Mouse (Mus musculus) forebrain, embryonic 10.5 days (tissue): Measurements from ENCODE around the gene Tmem63a. TPM values are rescaled to one million over a fixed set of nuclear protein-coding genes. Genes with fewer than 3 reads are reported as not detected.
"Not testable (repeated sequence)": the region's sequence is repeated elsewhere in the genome, so short reads cannot be mapped to it uniquely, and the experiment has no call there.

Experiments used
- DNase-seq: peaks from one replicate; pipeline ENCODE4 v3.0.0-alpha.2; 2017; ENCODE audit warnings: low spot score; ENCODE audit errors: extremely low spot score
- H3K27ac ChIP-seq: fragments of 300-500 bp; sonication (generic); 2 replicates; pipeline ENCODE4 v1.5.1; 2016; ENCODE audit warnings: mild to moderate bottlenecking
- H3K27me3 ChIP-seq: fragments of 300-500 bp; sonication (generic); 2 replicates; pipeline ENCODE4 v1.6.1; 2016; ENCODE audit warnings: mild to moderate bottlenecking; ENCODE audit not compliant: poor library complexity, severe bottlenecking
- H3K36me3 ChIP-seq: fragments of 300-500 bp; sonication (generic); replicated peaks from 2 replicates; pipeline ENCODE4 v1.6.1; 2016; ENCODE audit warnings: mild to moderate bottlenecking, moderate library complexity
- H3K4me1 ChIP-seq: fragments of 300-500 bp; sonication (generic); 2 replicates; pipeline ENCODE4 v1.6.1; 2016
- H3K4me3 ChIP-seq: fragments of 300-500 bp; sonication (generic); 2 replicates; pipeline ENCODE4 v1.5.1; 2016; ENCODE audit warnings: mild to moderate bottlenecking, moderate library complexity
- H3K9me3 ChIP-seq: fragments of 300-500 bp; sonication (generic); 2 replicates; pipeline ENCODE4 v1.6.1; 2016; ENCODE audit warnings: mild to moderate bottlenecking, moderate library complexity
- WGBS: fragments of 180-500 bp; shearing (Covaris S2); methylation state at CpG from one replicate; pipeline ENCODE4 v1.1.7; 2016; 5-methylcytosine and 5-hydroxymethylcytosine counted together
- polyA plus RNA-seq: library from polyadenylated mRNA; unstranded; fragments of >200 nt; fragmentation: Nextera tagmentation; extraction: Ambion mirVana; gene quantifications from 2 replicates; pipeline ENCODE4 v1.2.1, GENCODE M21; 2016

Gene Tmem63a
- 2.1 and 2.2 TPM in 2 replicates for polyA plus RNA-seq

GRCm38 (mm10) chr1:180942166-180943031 is at the start of gene Tmem63a:
Gene Tmem63a, plus strand, starts transcription at chr1:180942344.
- Histone ChIP-seq H3K27me3 (peaks cover 73% of the 10 kb centered on the region), H3K9me3 (no peaks in the 10 kb centered on the region), H3K36me3 (no peaks in the 10 kb centered on the region), H3K4me3 (peak within 1 kb of the TSS; percentile 82), H3K27ac (peak within 1 kb of the TSS; percentile 79), H3K4me1 (peaks cover 42% of the 10 kb centered on the region)
- peak; percentile 70 for DNase-seq
- WGBS, result under 1% methylated on average over 73 of the region's 73 CpGs

DNA sequence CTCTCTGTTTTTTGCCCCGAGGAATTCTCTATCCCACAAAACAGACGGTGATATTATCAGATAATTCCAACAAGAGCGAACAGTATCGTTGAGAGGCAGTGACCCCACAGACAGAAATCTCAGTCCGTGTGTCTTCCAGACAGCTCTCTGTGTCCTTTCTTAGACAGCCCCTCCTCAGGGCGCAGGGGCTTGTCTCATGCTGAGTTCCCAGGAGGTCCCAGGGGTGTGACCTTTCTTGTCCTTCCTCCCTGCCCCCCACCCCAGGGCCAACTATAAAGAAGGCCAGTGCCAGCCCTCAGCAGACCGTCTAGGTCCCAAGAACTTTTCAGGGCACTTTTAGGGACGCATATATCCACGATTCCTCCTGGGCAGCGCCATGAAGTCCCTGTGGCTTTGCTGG is 49.3 kb upstream of the Tmem63a start, which contains the start of gene Lefty2:
Gene Lefty2, plus strand, starts transcription at position 301 of the 400 bp plus-strand sequence.
- Histone ChIP-seq H3K27ac (no peak within 1 kb of the TSS), H3K4me3 (no peak within 1 kb of the TSS), H3K36me3 (no peaks in the 10 kb centered on the region), H3K9me3 (no peaks in the 10 kb centered on the region), H3K27me3 (peaks cover 68% of the 10 kb centered on the region), H3K4me1 (peaks cover 27% of the 10 kb centered on the region)
- DNase-seq, result no peak
- 62% methylated on average over 10 of the region's 10 CpGs for WGBS

- not testable (repeated sequence) for H3K9me3 ChIP-seq, DNase-seq, H3K36me3 ChIP-seq, H3K27ac ChIP-seq
- peaks cover 52% of the 10 kb centered on the region for H3K27me3 ChIP-seq
- peaks cover 13% of the 10 kb centered on the region for H3K4me1 ChIP-seq
- 5% methylated on average over 51 of the region's 51 CpGs for WGBS
- H3K4me3 ChIP-seq, result peak overlapping the region; percentile 36
Measured at GRCm38 (mm10) chr1:180894088-180894987, 47.8 kb upstream of the Tmem63a start.

- WGBS, result under 1% methylated on average over 4 of the region's 4 CpGs
- Histone ChIP-seq H3K9me3 (no peaks in the 10 kb centered on the region), H3K27me3 (0 out of 2 replicates have a peak, but pooled peaks cover 3% of the 10 kb centered on the region), H3K36me3 (peaks cover 7% of the 10 kb centered on the region), H3K27ac (no peak overlapping the region), H3K4me3 (no peak overlapping the region), H3K4me1 (peaks cover 22% of the 10 kb centered on the region)
- no peak for DNase-seq
Measured at GRCm38 (mm10) chr1:180901107-180901506, 41.0 kb upstream of the Tmem63a start.

DNA sequence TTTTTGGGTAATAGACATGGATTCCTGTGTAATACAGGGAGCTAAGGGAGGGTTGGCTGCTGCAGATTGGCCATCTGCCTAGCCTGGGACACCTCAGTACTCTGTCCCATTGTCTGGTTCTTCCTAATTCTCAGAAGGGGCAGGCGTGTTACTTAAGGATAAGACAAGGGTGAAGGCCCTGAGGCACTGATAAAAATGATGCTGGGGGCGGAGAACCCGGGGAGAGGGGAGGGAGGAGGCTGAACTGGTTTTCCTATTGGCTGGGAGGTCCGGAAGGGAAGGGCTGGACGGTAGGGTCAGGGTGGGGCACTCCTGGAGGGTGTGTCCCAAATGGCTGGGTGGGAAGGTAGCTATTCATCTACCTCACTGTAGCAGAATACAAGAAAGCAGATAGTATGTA is 39.2 kb upstream of the Tmem63a start:
- WGBS, result 34% methylated on average over 5 of the region's 5 CpGs
- no peak overlapping the region for H3K4me3 ChIP-seq
- no peak overlapping the region for H3K27ac ChIP-seq
- H3K9me3 ChIP-seq, result no peaks in the 10 kb centered on the region
- H3K27me3 ChIP-seq, result 0 out of 2 replicates have a peak, but pooled peaks cover 3% of the 10 kb centered on the region
- peaks cover 25% of the 10 kb centered on the region for H3K36me3 ChIP-seq
- no peak for DNase-seq
- peaks cover 29% of the 10 kb centered on the region for H3K4me1 ChIP-seq

GRCm38 (mm10) chr1:180903666-180904038 is 38.5 kb upstream of the Tmem63a start:
- peak overlapping the region; percentile 97 for H3K27ac ChIP-seq
- H3K4me1 ChIP-seq, result peaks cover 29% of the 10 kb centered on the region
- peaks cover 32% of the 10 kb centered on the region for H3K36me3 ChIP-seq
- 49% methylated on average over 10 of the region's 10 CpGs for WGBS
- no peaks in the 10 kb centered on the region for H3K9me3 ChIP-seq
- peak overlapping the region; percentile 96 for H3K4me3 ChIP-seq
- DNase-seq, result peak; percentile 36
- H3K27me3 ChIP-seq, result 0 out of 2 replicates have a peak, but pooled peaks cover 3% of the 10 kb centered on the region

DNA sequence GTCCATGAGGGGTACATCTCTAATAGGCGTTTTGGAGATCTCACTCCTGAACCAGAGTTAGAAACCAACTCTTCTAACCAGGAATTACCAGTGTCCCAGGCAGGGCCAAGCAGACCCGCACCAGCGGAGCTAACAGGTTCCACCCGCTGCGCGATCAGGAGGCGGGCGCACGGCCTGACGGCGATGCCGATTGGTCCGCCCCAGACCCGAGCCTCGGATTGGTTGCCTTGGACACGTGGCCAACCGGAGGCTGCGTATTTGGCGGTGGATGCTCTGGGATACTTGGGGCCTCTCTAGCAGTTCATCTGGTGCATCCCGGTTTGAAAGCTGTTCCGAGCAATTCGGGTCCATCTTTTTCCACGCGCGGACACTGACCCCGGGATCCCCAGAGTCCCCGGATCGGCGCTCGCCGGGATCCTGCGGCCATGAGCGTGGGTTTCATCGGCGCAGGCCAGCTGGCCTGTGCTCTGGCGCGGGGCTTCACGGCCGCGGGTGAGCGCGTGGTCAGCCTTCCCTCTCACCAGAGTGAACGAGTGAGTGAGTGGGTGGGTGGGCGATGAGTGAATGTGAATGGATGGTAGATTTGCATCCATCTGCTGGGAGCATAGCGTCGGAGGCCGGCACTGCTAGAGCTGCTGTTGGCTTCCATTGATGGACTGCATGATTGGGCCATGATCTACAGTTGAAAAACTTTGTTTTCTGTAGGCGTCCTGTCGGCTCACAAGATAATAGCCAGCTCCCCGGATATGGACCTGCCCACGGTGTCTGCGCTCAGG is 37.9 kb upstream of the Tmem63a start, which contains the start of gene Pycr2:
Gene Pycr2, plus strand, starts transcription at position 255 of the 776 bp plus-strand sequence.
- under 1% methylated on average over 52 of the region's 52 CpGs for WGBS
- H3K4me3 ChIP-seq, result peak within 1 kb of the TSS; percentile 96
- H3K9me3 ChIP-seq, result no peaks in the 10 kb centered on the region
- peak within 1 kb of the TSS; percentile 97 for H3K27ac ChIP-seq
- H3K4me1 ChIP-seq, result peaks cover 29% of the 10 kb centered on the region
- H3K27me3 ChIP-seq, result 0 out of 2 replicates have a peak, but pooled peaks cover 3% of the 10 kb centered on the region
- DNase-seq, result peak; percentile 95
- H3K36me3 ChIP-seq, result peaks cover 38% of the 10 kb centered on the region

DNA sequence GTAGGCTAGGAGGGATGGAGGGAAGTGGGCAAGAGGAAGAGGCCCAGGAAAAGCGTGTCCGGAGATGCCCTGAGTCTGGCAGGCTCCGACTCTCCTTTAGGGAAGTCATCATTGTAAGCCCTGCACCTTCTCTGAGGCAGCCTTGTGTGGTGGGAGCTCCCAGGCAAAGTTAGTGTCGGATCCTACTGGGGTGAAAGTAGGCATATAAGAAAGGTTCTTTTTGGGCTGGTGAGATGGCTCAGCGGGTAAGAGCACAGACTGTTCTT is 37.4 kb upstream of the Tmem63a start:
- DNase-seq, result no peak
- WGBS, result 8% methylated on average over 5 of the region's 5 CpGs
- Histone ChIP-seq H3K36me3 (peaks cover 43% of the 10 kb centered on the region), H3K27me3 (0 out of 2 replicates have a peak, but pooled peaks cover 3% of the 10 kb centered on the region), H3K27ac (peak overlapping the region; percentile 97), H3K9me3 (no peaks in the 10 kb centered on the region), H3K4me3 (peak overlapping the region; percentile 96), H3K4me1 (peaks cover 29% of the 10 kb centered on the region)

- Histone ChIP-seq H3K9me3 (no peaks in the 10 kb centered on the region), H3K36me3 (peaks cover 44% of the 10 kb centered on the region), H3K4me3 (peak overlapping the region; percentile 96), H3K27me3 (0 out of 2 replicates have a peak, but pooled peaks cover 3% of the 10 kb centered on the region), H3K4me1 (peaks cover 29% of the 10 kb centered on the region), H3K27ac (peak overlapping the region; percentile 97; the same call in 1 of the 2 replicates)
- WGBS, result 71% methylated on average over 6 of the region's 6 CpGs
- no peak for DNase-seq
Measured at GRCm38 (mm10) chr1:180905307-180905706, 36.8 kb upstream of the Tmem63a start.

GRCm38 (mm10) chr1:180905876-180906275 is 36.3 kb upstream of the Tmem63a start:
- no peaks in the 10 kb centered on the region for H3K9me3 ChIP-seq
- 92% methylated on average over 17 of the region's 17 CpGs for WGBS
- H3K27ac ChIP-seq, result 0 out of 2 replicates have a peak overlapping the region, but pooled peaks have one; percentile 5
- DNase-seq, result no peak
- H3K27me3 ChIP-seq, result 0 out of 2 replicates have a peak, but pooled peaks cover 3% of the 10 kb centered on the region
- peak overlapping the region; percentile 96 for H3K4me3 ChIP-seq
- peaks cover 29% of the 10 kb centered on the region for H3K4me1 ChIP-seq
- peaks cover 44% of the 10 kb centered on the region for H3K36me3 ChIP-seq

DNA sequence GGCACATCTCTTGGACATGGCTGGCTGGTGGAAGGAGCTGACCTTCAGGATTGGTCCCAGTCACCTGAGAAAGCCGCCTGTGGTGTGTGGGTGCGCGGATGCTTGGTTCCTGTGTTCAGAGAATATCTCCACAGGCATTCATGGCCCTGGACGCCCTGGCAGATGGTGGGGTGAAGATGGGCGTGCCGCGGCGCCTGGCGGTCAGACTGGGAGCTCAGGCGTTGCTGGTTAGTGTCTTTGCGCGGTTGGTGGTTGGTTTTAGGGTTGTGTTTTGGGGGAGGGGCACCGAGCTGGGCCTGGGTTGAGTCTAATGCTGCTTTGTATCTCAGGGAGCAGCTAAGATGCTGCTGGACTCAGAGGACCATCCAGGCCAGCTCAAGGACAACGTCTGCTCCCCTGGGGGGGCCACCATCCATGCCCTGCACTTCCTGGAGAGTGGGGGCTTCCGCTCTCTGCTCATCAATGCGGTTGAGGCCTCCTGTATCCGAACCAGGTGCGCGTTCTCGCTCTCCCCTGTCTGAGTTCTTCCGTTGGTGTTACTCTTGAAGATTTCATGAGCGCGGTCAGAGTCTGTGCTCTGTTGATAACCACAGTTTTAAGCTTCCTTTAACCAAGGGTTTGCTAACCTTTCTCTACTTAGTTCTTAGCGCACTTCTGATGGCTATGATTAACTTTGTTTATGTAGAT is 35.5 kb upstream of the Tmem63a start:
- peak overlapping the region; percentile 96; the same call in 1 of the 2 replicates for H3K4me3 ChIP-seq
- no peak overlapping the region for H3K27ac ChIP-seq
- DNase-seq, result no peak
- peaks cover 35% of the 10 kb centered on the region for H3K4me1 ChIP-seq
- H3K27me3 ChIP-seq, result 0 out of 2 replicates have a peak, but pooled peaks cover 3% of the 10 kb centered on the region
- H3K36me3 ChIP-seq, result peaks cover 44% of the 10 kb centered on the region
- H3K9me3 ChIP-seq, result no peaks in the 10 kb centered on the region
- 96% methylated on average over 24 of the region's 24 CpGs for WGBS
